Comparison of ENCODE assay signal across 8 mouse cellular contexts in genomic region chr8:92358141-92358999, GRCm38 (mm10). TPM values are rescaled to one million over a fixed set of nuclear protein-coding genes. Genes with fewer than 3 reads are reported as not detected.
DNase-seq lines count a peak whose midpoint lies in the region; ATAC-seq and TF ChIP-seq lines count a peak whose summit lies in the region.

No protein-coding gene starts in this region.

- WGBS in spleen, adult 2 months, result 3% methylated on average over 74 of the region's 80 CpGs
- WGBS in limb, embryonic 15.5 days, result under 1% methylated on average over 80 of the region's 80 CpGs
- WGBS in neural tube, embryonic 15.5 days, result 1% methylated on average over 78 of the region's 80 CpGs

- H3K4me2 ChIP-seq in limb, embryonic 15.5 days, result peak overlapping the region; percentile 81
- peak overlapping the region; percentile 88 for H3K4me2 ChIP-seq in neural tube, embryonic 15.5 days

- intact Hi-C loops in heart, postnatal 10 days (cut with DNase I), result loop anchor here (5.0 kb wide), 2 partner anchors 371 to 976 kb away; no protein-coding TSS in a partner anchor

- no peak for TF ChIP-seq CTCF in spleen, adult 2 months (IDR thresholded peaks at IDR 0.05; ENCODE audit: extremely low read depth, insufficient read depth, insufficient read length, insufficient replicate concordance)

- ATAC-seq in limb, embryonic 15.5 days (ENCODE audit: insufficient number of reproducible peaks, low FRiP score, low TSS enrichment, low read depth), result no peak
- no peak for ATAC-seq in neural tube, embryonic 15.5 days (ENCODE audit: low FRiP score)

- H3K27ac ChIP-seq in spleen, adult 2 months (ENCODE audit: insufficient read depth, low read length), result no peak overlapping the region
- peak overlapping the region; percentile 95 for H3K27ac ChIP-seq in limb, embryonic 15.5 days
- H3K27ac ChIP-seq in neural tube, embryonic 15.5 days (replicated peaks), result peak overlapping the region; percentile 87

- peak overlapping the region; percentile 66 for H3K9ac ChIP-seq in limb, embryonic 15.5 days
- peak overlapping the region; percentile 63 for H3K9ac ChIP-seq in neural tube, embryonic 15.5 days (replicated peaks)

- H3K4me1 ChIP-seq in spleen, adult 2 months (ENCODE audit: control insufficient read depth, insufficient read depth, insufficient read length), result peaks cover 17% of the 10 kb centered on the region
- H3K4me1 ChIP-seq in limb, embryonic 15.5 days, result peaks cover 46% of the 10 kb centered on the region
- H3K4me1 ChIP-seq in neural tube, embryonic 15.5 days, result peaks cover 50% of the 10 kb centered on the region

- no peaks in the 10 kb centered on the region for H3K9me3 ChIP-seq in limb, embryonic 15.5 days
- no peaks in the 10 kb centered on the region for H3K9me3 ChIP-seq in neural tube, embryonic 15.5 days (replicated peaks)

- DNase-seq in adrenal gland, adult (ENCODE audit: inconsistent age in 2 of 2, low spot score in 1 of 2), result peak; percentile 37 to 73
- DNase-seq in adrenal gland, adult 8-10 months, result no peak
- no peak for DNase-seq in spleen, adult 2 months (ENCODE audit: low read depth in 1 of 2, low spot score in 2 of 2)
- no peak for DNase-seq in spleen, postnatal 14 days (ENCODE audit: low spot score in 2 of 2)
- DNase-seq in heart, postnatal 10 days, result peak; percentile 49 to 53
- DNase-seq in frontal cortex, postnatal 14 days (ENCODE audit: low spot score in 2 of 2), result no peak

- peaks cover 48% of the 10 kb centered on the region for H3K27me3 ChIP-seq in spleen, adult 2 months (ENCODE audit: control insufficient read depth, insufficient read depth, low read length)
- peaks cover 71% of the 10 kb centered on the region for H3K27me3 ChIP-seq in limb, embryonic 15.5 days
- peaks cover 54% of the 10 kb centered on the region for H3K27me3 ChIP-seq in neural tube, embryonic 15.5 days (replicated peaks)

- H3K4me3 ChIP-seq in spleen, adult 2 months (ENCODE audit: extremely low read depth, insufficient read depth, insufficient read length), result peak overlapping the region; percentile 33; the same call in 1 of the 2 replicates
- H3K4me3 ChIP-seq in limb, embryonic 15.5 days, result peak overlapping the region; percentile 78
- H3K4me3 ChIP-seq in neural tube, embryonic 15.5 days (replicated peaks), result peak overlapping the region; percentile 75

- no peaks in the 10 kb centered on the region for H3K36me3 ChIP-seq in spleen, adult 2 months (ENCODE audit: control insufficient read depth, insufficient read depth, low read length)
- H3K36me3 ChIP-seq in limb, embryonic 15.5 days, result no peaks in the 10 kb centered on the region
- no peaks in the 10 kb centered on the region for H3K36me3 ChIP-seq in neural tube, embryonic 15.5 days

- TF ChIP-seq POLR2A in spleen, adult 2 months (IDR thresholded peaks at IDR 0.05; ENCODE audit: low read depth, low read length), result no peak

RNA-seq across cellular contexts. Expression of gene Irx5, which starts 0.9 kb away (rescaled TPM):
- total RNA-seq in adrenal gland, adult 8-10 months (2022), result 1 to 10 TPM; 2.0 to 2.4 (median 2.3) TPM
- 0.02 TPM in 1 of 2 replicates, not detected in the other for polyA plus RNA-seq in spleen, adult 2 months (2012; rRNA removed)
- total RNA-seq in heart, postnatal 10 days (2021), result 10 to 100 TPM in 1 of 2 experiments, 1 to 10 TPM in 1; 8.7 to 10.9 TPM
- 23.6 and 29.9 TPM in 2 replicates for polyA plus RNA-seq in limb, embryonic 15.5 days (2015; fragmentation: Nextera tagmentation; extraction: Ambion mirVana)
- polyA plus RNA-seq in neural tube, embryonic 15.5 days (2015; fragmentation: Nextera tagmentation; extraction: Ambion mirVana), result 4.8 and 6.2 TPM in 2 replicates

Comparison
In these comparisons a context has a peak if more than half of its experiments do, and no peak if none do; other contexts are left out.
1. DNase-seq: peak in adrenal gland, adult (2 of 2) and heart, postnatal 10 days (2 of 2); none in adrenal gland, adult 8-10 months (single experiment), spleen, adult 2 months (0 of 2), spleen, postnatal 14 days (0 of 2) and frontal cortex, postnatal 14 days (0 of 2).
2. Peak in every context shown above with its lines, with median percentiles within 50 percentile points of each other: H3K4me3 ChIP-seq.